Comparison of ENCODE assay signal across 22 mouse cellular contexts in the genomic region with DNA sequence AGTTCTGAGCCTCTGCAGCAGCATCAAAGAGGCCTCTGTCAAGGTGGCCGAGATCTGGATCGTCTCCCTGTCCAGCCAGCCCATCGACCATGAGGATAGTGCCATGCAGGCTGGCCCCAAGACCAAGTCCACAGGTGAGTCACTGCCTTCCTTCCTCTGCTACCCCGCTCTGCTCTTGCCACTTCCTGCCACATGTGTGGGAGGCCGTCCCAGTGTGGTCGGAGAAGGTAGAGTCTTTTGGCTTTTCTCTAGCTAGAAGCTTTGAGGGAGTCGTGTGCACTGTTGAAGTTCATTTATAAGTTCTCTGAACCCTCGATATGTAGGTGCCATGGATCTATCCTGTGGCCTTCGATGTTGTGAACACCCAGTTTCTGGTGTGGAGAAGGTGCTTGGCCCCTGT. TPM values are rescaled to one million over a fixed set of nuclear protein-coding genes. Genes with fewer than 3 reads are reported as not detected.
DNase-seq lines count a peak whose midpoint lies in the region; ATAC-seq and TF ChIP-seq lines count a peak whose summit lies in the region.
"Had no signal": no experiment of that assay in that cellular context is flagged by ENCODE, and none has a peak within 500 bp of the region (broad histone marks: within the 10 kb centered on the region; RNA-seq: fewer than 3 reads in every experiment).

No protein-coding gene starts in this region.

- H3K27ac ChIP-seq in midbrain, embryonic 14.5 days (replicated peaks; ENCODE audit: low read depth, low read length), result no peak overlapping the region
- H3K27ac ChIP-seq in forebrain, embryonic 12.5 days, result no peak overlapping the region
- no peak overlapping the region for H3K27ac ChIP-seq in kidney, embryonic 16.5 days (ENCODE audit: low read length)
- H3K27ac ChIP-seq: embryonic facial prominence, embryonic 15.5 days; hindbrain, embryonic 15.5 days; kidney, embryonic 15.5 days had no signal

- no peak for TF ChIP-seq CTCF in lung, adult 2 months (IDR thresholded peaks at IDR 0.05; ENCODE audit: insufficient read depth, low read length)

- no peak for TF ChIP-seq POLR2A in lung, adult 2 months (IDR thresholded peaks at IDR 0.05; ENCODE audit: borderline replicate concordance, extremely low read depth, low read depth, low read length)

- 71% methylated on average over 9 of the region's 9 CpGs for WGBS in lung, adult 2 months
- 96% methylated on average over 9 of the region's 9 CpGs for WGBS in midbrain, embryonic 14.5 days
- WGBS in forebrain, embryonic 12.5 days, result 94% methylated on average over 9 of the region's 9 CpGs
- WGBS in kidney, embryonic 16.5 days, result 86% methylated on average over 9 of the region's 9 CpGs

- H3K4me1 ChIP-seq in lung, adult 2 months (ENCODE audit: control insufficient read depth, insufficient read depth, low read length), result no peaks in the 10 kb centered on the region
- no peaks in the 10 kb centered on the region for H3K4me1 ChIP-seq in midbrain, embryonic 14.5 days (ENCODE audit: control insufficient read depth, insufficient read depth, low read length)
- H3K4me1 ChIP-seq in forebrain, embryonic 12.5 days, result no peaks in the 10 kb centered on the region
- peaks cover 13% of the 10 kb centered on the region for H3K4me1 ChIP-seq in kidney, embryonic 16.5 days (ENCODE audit: insufficient read depth, low read length)

- no peak overlapping the region for H3K9ac ChIP-seq in midbrain, embryonic 14.5 days (replicated peaks; ENCODE audit: low read length)
- H3K9ac ChIP-seq in forebrain, embryonic 12.5 days, result no peak overlapping the region
- H3K9ac ChIP-seq in kidney, embryonic 16.5 days (replicated peaks; ENCODE audit: low read length), result no peak overlapping the region
- H3K9ac ChIP-seq: embryonic facial prominence, embryonic 15.5 days; hindbrain, embryonic 15.5 days; kidney, embryonic 15.5 days had no signal

- no peaks in the 10 kb centered on the region for H3K9me3 ChIP-seq in midbrain, embryonic 14.5 days (ENCODE audit: control insufficient read depth, low read length)
- H3K9me3 ChIP-seq in forebrain, embryonic 12.5 days, result no peaks in the 10 kb centered on the region
- no peaks in the 10 kb centered on the region for H3K9me3 ChIP-seq in kidney, embryonic 16.5 days (ENCODE audit: low read length)
- H3K9me3 ChIP-seq: embryonic facial prominence, embryonic 15.5 days; hindbrain, embryonic 15.5 days; kidney, embryonic 15.5 days had no signal

- peaks cover 89% of the 10 kb centered on the region for H3K36me3 ChIP-seq in midbrain, embryonic 14.5 days (ENCODE audit: control insufficient read depth, insufficient read depth, low read length)
- peaks cover 88% of the 10 kb centered on the region for H3K36me3 ChIP-seq in forebrain, embryonic 12.5 days (replicated peaks)
- H3K36me3 ChIP-seq in kidney, embryonic 16.5 days (ENCODE audit: insufficient read depth, low read length), result peaks cover 55% of the 10 kb centered on the region

- no peaks in the 10 kb centered on the region for H3K27me3 ChIP-seq in midbrain, embryonic 14.5 days (ENCODE audit: control insufficient read depth, insufficient read depth, low read length)
- no peaks in the 10 kb centered on the region for H3K27me3 ChIP-seq in forebrain, embryonic 12.5 days
- no peaks in the 10 kb centered on the region for H3K27me3 ChIP-seq in kidney, embryonic 16.5 days (ENCODE audit: insufficient read depth, low read length)
- H3K27me3 ChIP-seq: embryonic facial prominence, embryonic 15.5 days; hindbrain, embryonic 15.5 days; kidney, embryonic 15.5 days had no signal

- no peak overlapping the region for H3K4me2 ChIP-seq in midbrain, embryonic 14.5 days (ENCODE audit: low read length)
- no peak overlapping the region for H3K4me2 ChIP-seq in forebrain, embryonic 12.5 days
- no peak overlapping the region for H3K4me2 ChIP-seq in kidney, embryonic 16.5 days (replicated peaks; ENCODE audit: low read depth, low read length)
- H3K4me2 ChIP-seq: embryonic facial prominence, embryonic 15.5 days; heart, embryonic 11.5 days; hindbrain, embryonic 15.5 days; kidney, embryonic 15.5 days; liver, embryonic 11.5 days; midbrain, embryonic 11.5 days had no signal

- DNase-seq in lung, postnatal 25 days (ENCODE audit: low spot score), result peak; percentile 14
- no peak for DNase-seq in lung, adult 2 months
- DNase-seq in T-cell, adult 2 months (ENCODE audit: low spot score), result peak; percentile 75
- peak; percentile 74 for DNase-seq in naive thymus-derived CD4-positive, alpha-beta T cell, adult 2 months (ENCODE audit: low read depth)
- peak; percentile 78 for DNase-seq in thymus, postnatal 14 days
- no peak for DNase-seq in midbrain, embryonic 14.5 days
- DNase-seq: adrenal gland, postnatal 10 days; cerebellum, adult 11 months; cerebellum, postnatal 14 days; embryo, embryonic 11 days; heart, postnatal 14 days; lung, adult 18-20 months; lung, postnatal 4 days had no signal

- no peak for ATAC-seq in midbrain, embryonic 14.5 days (ENCODE audit: low FRiP score, low TSS enrichment)
- ATAC-seq in forebrain, embryonic 12.5 days (ENCODE audit: low FRiP score), result no peak
- no peak for ATAC-seq in kidney, embryonic 16.5 days (ENCODE audit: low FRiP score, low TSS enrichment)
- ATAC-seq: intestine, postnatal 0 days had no signal

- H3K4me3 ChIP-seq in lung, adult 2 months (replicated peaks; ENCODE audit: extremely low read depth, low read depth, low read length), result no peak overlapping the region
- no peak overlapping the region for H3K4me3 ChIP-seq in midbrain, embryonic 14.5 days (replicated peaks; ENCODE audit: low read depth, low read length)
- no peak overlapping the region for H3K4me3 ChIP-seq in forebrain, embryonic 12.5 days (replicated peaks)
- H3K4me3 ChIP-seq in kidney, embryonic 16.5 days (ENCODE audit: low read length), result no peak overlapping the region
- H3K4me3 ChIP-seq: embryonic facial prominence, embryonic 15.5 days; hindbrain, embryonic 15.5 days; kidney, embryonic 15.5 days had no signal

RNA-seq across cellular contexts. Expression of gene Tex22, which starts 24.5 kb away (rescaled TPM):
- polyA plus RNA-seq in lung, adult 2 months (2012; rRNA removed), result 0.24 and 0.31 TPM in 2 replicates
- polyA plus RNA-seq in midbrain, embryonic 14.5 days (2014; fragmentation: Nextera tagmentation; extraction: Ambion mirVana), result 0.43 TPM in 1 of 2 replicates, not detected in the other
- polyA plus RNA-seq in forebrain, embryonic 12.5 days (2016; fragmentation: Nextera tagmentation; extraction: Ambion mirVana), result 0.26 TPM in 1 of 2 replicates, not detected in the other
- not detected in 2 replicates for polyA plus RNA-seq in kidney, embryonic 16.5 days (2015; fragmentation: Nextera tagmentation; extraction: Ambion mirVana)
- polyA plus RNA-seq: embryonic facial prominence, embryonic 15.5 days; hindbrain, embryonic 15.5 days; intestine, postnatal 0 days; kidney, embryonic 15.5 days; liver, embryonic 11.5 days; midbrain, embryonic 11.5 days had no signal

RNA-seq across cellular contexts. Expression of gene Pacs2, which starts 35.5 kb away (rescaled TPM):
- 51.8 and 54.8 TPM in 2 replicates for polyA plus RNA-seq in lung, adult 2 months (2012; rRNA removed)
- polyA plus RNA-seq in midbrain, embryonic 14.5 days (2014; fragmentation: Nextera tagmentation; extraction: Ambion mirVana), result 28.7 and 32.5 TPM in 2 replicates
- 26.3 and 27.6 TPM in 2 replicates for polyA plus RNA-seq in forebrain, embryonic 12.5 days (2016; fragmentation: Nextera tagmentation; extraction: Ambion mirVana)
- 13.3 and 13.8 TPM in 2 replicates for polyA plus RNA-seq in kidney, embryonic 16.5 days (2015; fragmentation: Nextera tagmentation; extraction: Ambion mirVana)

RNA-seq across cellular contexts. Expression of gene Mta1, which starts 48.2 kb away (rescaled TPM):
- 77.4 and 85.3 TPM in 2 replicates for polyA plus RNA-seq in lung, adult 2 months (2012; rRNA removed)
- polyA plus RNA-seq in midbrain, embryonic 14.5 days (2014; fragmentation: Nextera tagmentation; extraction: Ambion mirVana), result 20.8 and 22.0 TPM in 2 replicates
- 22.2 and 22.7 TPM in 2 replicates for polyA plus RNA-seq in forebrain, embryonic 12.5 days (2016; fragmentation: Nextera tagmentation; extraction: Ambion mirVana)
- polyA plus RNA-seq in kidney, embryonic 16.5 days (2015; fragmentation: Nextera tagmentation; extraction: Ambion mirVana), result 15.4 and 15.9 TPM in 2 replicates

RNA-seq across cellular contexts. Expression of gene Brf1, which starts 49.3 kb away (rescaled TPM):
- 83.3 and 131 TPM in 2 replicates for polyA plus RNA-seq in lung, adult 2 months (2012; rRNA removed)
- 37.7 and 55.1 TPM in 2 replicates for polyA plus RNA-seq in midbrain, embryonic 14.5 days (2014; fragmentation: Nextera tagmentation; extraction: Ambion mirVana)
- polyA plus RNA-seq in forebrain, embryonic 12.5 days (2016; fragmentation: Nextera tagmentation; extraction: Ambion mirVana), result 70.2 and 74.2 TPM in 2 replicates
- polyA plus RNA-seq in kidney, embryonic 16.5 days (2015; fragmentation: Nextera tagmentation; extraction: Ambion mirVana), result 70.1 and 71.5 TPM in 2 replicates

Comparison
In these comparisons a context has a peak if more than half of its experiments do, and no peak if none do; other contexts are left out.
1. DNase-seq: peak in lung, postnatal 25 days (single experiment), T-cell, adult 2 months (single experiment), naive thymus-derived CD4-positive, alpha-beta T cell, adult 2 months (single experiment) and thymus, postnatal 14 days (single experiment); none in lung, adult 2 months (single experiment) and midbrain, embryonic 14.5 days (single experiment).